Mouse (Mus musculus): Measurements from ENCODE around the gene Fzr1.

Gene Fzr1

DNA sequence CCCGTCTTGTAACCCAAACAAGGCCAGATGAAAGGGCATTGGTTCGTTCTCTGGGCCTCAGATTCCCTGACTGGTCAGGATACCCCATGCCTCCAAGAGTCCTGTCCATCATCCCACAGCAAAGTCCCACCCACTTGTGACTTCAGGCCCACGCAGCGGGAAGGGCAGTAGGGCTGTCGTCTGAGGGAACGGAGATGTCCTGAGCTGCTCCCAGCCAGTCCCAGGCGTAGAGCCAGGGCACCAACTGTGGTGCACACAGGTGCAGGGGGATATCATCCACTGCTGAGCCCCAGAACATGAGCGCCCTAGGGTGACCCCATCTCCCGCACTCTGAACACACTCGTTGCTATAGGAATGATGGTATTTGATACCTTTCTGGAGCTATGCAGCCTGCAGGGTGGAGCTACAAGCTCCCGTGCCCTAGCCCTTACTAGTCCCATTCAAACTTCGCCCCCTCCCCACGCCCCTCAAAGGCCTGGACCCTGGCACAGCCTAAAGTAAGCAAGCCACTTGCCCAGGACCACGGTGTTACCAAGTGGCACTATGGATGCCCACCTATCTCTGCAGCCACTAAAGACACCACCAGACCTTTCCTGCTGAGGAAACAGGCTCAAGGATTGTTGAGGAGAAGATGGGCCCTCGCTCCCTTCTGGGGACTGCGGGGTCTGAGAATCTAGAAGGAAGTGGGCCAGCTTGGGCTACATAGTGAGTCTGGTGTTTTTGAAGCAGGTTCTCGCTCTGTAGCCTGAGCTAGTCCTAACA, 37.4 kb upstream of the Fzr1 start:
- DNase-seq: no peak

DNA sequence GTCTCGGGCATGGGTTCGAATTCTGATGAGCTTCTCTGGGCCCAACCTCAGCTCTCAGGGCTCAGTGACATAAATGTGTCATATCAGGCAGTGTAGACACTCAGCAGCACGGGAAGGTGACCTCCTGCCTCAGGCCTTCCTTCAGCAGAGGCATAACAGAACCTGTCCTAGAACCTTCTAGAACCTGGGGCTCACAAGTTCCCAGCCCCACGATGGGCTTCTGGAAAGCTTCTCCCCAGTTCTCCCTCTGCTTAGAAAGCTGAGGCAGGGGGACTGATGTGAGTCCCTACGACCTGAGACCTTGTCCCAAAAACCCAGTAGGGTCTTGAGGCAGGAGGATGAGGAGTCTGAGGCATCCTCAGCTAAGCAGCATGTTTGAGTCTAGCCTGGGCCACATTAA, 36.8 kb upstream of the Fzr1 start:
- no peak for DNase-seq

DNA sequence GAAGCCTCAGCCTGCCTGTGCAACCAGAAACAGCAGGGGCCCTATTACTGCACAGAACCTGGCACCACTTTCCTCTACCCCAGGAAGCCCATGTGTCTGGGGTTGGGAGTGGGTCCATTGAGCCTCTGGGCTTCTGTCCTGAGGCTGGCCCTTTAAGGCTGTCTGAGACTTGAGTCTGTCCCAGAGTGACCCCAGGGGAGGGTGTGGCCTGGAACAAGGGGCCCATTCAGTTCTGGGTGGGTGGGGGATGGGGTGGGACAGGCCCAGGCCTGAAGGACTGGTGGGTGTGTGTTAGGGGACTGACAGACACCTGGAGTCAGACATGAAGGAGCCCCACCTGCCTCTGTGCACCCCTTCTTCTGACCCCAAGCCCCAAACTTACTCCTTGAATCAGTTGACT, 36.4 kb upstream of the Fzr1 start:
- DNase-seq: peak in 1 of 2 experiments; percentile 70

DNA sequence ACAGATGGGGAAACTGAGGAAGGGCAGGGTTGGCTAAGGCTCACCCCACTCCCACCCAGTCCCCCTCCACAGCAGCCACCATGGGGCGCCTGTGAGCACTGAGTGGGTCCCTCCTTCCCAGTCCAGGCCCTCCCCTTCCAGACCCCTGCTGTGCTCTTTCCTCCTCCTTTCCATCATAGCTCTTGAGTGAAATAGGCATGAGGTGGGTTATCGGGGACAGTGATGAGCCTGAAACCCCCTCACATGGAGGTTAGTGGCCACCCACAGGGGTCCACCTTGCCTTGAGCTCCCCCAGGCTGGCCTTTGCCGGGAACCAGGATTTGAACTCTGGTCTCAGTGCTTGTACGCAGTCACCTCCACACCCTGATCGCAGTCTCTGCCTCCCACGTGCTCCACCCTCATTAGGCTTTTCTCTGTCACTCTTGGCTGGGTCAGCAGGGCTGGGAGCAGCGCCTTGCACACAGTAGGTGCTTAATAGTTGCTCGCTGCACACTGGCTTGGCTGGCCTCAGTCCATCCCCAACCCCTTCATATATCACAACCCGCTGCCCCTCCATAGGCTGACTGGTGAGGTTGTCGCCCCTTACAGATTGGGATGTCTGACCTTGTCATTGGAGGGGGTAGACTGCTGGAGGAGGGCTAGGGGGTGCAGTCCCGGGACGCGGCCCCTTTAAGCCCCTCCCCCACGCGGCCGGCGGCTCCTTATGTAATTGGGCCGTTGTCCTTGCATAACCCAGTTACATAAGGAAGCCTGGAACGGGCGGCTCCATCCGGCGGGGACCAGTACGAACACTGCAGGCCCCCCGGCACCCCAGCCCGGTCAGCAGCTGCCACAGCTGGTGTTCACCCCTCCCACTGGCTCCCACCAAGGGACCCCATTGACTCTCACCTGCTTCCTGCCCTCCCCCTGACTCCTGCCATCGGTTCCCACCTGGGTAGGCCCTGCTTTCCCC, 35.3 kb upstream of the Fzr1 start:
- DNase-seq: peak; percentile 93

DNA sequence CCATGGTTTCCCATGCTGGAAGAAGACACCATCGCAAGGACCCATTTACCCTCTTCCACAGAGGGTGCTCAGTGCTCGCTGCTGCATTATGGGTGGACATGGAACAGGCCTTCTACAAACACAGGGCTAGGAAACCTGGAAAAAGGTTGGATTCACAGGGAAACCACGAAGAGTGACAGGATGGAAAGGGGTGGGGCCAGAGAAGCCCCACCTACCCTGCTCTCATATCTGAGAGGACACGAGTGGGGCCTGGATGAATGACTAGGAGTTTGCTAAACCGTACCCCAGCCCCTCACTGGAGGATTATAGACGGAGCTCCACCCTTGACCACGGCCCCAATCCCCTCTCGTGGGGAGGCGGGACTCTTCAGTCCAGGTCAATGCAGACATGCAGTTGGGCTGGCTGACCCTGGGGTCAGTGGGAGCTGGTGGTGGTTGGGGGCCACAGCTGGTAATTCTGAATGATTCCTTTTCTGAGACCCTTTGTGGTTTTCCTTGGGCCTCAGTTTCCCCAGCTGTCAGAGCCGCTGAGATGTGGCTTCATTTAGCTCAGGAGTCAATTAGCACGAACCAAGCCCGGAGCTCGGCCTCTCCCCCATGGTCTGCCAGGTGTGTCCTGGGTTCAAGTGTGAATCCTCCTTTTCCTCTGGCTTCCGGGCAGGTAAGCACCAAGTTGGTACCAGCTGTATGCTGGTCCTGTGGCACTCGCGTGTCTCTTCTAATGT, 34.4 kb upstream of the Fzr1 start:
- peak in 1 of 2 experiments; percentile 42 for DNase-seq

DNA sequence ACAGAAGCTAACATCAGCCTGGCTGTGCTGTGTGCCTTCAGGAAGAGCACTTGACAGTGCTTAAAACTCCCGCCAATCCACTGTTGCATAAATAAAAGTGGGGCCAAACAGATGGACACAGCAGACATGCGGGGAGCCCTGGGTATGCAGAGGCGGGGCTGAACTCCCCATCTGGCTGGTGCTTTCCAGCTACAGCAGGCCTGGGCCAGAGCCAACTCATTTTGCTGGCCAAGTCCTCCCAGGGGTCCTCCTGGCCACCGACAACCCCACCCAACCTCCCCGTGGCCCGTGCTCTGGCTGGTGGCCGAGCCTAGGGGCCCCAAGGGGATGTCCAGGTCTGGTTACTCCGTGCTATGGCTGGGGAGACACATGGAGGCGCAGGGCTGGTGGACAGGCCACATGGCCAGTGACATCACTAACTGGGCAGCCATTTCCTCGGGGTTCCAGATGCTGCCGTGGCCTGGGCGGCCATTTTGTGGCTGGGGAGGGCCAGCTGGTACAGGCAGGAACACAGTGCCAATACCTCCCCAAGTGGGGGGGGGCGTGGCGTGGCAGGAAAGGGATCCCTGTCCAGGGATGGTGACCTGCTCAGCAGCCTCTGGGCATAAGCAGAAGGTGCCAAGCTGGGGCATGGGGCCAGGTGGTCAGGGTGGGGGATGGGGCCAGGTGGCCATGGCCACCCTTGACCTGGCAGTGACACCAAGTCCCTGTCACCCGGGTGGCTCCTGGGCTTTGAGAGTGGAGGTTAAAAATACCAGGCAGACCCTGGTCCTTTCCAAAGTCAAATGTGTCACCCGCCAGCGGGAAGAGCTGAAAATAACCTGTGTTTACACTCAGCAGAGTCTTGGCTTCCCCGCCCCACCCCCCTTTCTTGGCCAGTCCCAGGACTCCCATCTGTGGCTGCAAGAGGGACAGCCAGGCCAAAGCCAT, 33.4 kb upstream of the Fzr1 start:
- DNase-seq: peak; percentile 86 to 90

DNA sequence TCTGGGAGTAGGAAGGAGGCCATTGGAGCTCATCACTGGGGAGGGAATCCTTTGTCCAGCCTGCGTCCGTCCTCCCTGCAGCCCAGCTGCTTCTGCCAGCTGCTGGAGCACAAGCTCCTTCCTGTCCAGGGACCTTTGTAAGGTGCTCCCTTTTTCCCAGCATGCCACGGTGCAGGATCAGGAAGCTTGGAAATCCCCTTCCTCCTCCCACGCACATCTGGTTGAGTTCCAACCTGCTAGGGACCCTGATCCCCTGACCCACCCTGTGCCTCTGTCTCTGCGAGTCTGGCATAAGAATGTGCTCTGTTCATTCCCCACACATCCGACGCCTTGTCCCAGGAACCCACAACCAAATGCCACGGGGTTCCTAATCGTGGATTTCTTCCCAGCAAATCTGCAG, 32.7 kb upstream of the Fzr1 start:
- DNase-seq: peak in 1 of 2 experiments; percentile 56

DNA sequence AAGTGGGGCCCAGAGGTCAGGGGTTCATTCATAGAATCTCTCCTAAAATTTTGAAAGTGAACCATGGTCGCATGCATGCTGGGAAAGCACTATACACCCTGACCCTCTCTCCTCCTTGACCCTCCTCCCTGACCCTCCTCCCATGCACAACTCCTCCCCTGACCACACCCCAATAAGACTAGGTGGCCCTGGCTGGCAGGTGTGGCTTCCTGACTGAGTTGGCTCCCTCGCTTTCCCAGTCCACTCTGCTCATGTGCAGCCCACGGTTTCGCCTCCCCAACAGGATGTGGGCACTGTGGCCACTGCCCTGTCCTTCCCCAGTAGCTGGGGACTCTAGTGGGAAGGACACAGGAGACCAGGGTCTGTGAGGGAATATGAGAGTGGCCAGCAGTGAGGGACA, 32.0 kb upstream of the Fzr1 start:
- peak in 1 of 2 experiments; percentile 75 for DNase-seq

DNA sequence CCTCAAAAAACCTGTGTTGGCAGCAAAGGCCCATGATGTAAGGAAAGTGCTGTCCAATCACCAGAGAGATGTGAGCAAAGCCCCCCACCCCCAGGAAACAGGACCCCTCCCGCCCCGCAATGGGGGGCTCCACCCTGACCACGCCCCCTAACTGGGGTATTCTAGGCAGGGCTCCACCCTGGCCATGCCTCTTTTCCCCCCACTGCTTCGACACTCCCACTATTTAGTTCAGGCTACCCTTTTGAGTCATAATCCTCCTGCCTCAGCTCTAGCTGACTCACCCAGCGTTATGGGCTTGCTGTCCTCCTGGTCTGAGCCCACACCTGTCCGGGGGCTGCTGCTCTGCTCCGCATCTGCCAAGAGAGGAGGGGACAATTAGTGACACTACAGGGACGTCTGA, 31.0 kb upstream of the Fzr1 start:
- no peak for DNase-seq

DNA sequence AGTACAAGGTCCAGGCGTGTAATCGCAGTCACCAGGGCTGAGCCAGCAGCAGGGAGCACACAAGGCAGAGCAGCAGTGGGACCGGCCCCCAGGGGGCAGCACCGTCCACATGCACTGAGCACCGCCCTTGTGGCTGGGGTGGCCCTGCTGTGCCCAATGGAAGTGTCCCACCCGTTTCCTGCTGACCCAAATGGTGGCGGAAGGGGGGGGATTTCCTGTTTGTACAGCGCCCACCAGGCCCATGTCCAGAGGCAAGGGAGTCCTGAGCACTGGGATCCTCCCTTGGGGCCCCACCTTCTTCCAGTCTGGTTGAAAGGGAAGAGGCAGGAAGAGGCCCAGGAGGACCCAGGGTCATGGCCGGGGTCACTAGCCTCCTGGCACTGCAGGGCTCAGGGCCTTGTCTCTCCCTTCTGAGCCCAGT, 30.6 kb upstream of the Fzr1 start:
- DNase-seq: peak; percentile 91

DNA sequence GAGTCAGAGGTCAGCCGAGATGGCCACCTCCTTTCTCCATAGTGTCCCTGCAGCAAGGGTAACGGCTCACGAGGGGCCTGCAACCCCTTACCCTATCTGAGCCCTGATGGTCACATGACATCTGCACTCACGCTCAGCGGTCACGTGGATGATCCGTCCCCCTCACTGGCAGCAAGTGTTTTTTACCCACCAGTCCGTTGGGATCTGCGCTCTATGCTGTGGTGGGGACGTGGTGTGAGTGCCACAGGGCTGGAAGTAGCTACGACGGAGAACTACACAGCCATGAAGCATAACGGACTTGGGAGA, 30.1 kb upstream of the Fzr1 start:
- no peak for DNase-seq

DNA sequence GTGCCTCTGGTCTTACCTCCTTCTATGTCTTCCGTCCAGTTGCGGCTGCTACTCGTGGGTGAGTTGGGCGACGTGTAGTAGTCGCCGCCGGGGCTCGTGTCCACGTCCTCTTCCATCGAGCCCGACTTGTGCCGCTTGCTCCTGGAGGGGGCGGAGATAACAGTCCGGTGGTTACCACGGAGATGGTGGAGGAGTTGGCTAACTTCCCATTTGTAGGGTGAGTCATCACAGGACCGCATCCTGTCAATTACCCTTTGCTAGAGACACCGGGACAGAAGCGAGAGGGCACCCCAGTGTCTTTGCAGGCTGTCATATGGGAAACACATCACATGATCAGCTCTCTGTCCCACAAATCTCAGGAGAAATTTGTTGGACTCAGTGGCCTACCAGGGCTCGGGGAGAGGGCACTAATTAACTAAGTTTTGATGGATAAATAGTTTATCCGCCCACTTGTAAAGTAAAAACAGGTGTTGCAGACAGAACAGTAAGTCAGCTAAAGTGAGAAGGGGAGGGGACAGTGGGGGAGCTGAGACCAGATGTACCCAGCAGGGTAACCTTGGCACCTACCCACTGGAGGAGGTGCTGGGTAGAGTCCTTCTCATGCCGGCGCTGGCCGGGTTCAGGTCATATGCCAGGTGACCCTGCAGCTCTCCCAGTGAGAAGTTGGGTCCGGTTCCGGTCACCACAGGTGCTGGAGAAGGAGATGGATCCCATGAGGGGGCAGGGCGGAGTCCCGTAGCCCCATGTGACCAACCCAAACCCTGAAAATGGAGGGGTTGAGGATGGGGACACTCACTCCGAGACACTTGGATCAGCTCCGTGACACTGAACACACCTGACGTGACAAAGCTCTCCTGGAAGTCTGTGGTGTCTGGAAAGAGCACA, 29.5 kb upstream of the Fzr1 start:
- peak; percentile 89 to 92 for DNase-seq

DNA sequence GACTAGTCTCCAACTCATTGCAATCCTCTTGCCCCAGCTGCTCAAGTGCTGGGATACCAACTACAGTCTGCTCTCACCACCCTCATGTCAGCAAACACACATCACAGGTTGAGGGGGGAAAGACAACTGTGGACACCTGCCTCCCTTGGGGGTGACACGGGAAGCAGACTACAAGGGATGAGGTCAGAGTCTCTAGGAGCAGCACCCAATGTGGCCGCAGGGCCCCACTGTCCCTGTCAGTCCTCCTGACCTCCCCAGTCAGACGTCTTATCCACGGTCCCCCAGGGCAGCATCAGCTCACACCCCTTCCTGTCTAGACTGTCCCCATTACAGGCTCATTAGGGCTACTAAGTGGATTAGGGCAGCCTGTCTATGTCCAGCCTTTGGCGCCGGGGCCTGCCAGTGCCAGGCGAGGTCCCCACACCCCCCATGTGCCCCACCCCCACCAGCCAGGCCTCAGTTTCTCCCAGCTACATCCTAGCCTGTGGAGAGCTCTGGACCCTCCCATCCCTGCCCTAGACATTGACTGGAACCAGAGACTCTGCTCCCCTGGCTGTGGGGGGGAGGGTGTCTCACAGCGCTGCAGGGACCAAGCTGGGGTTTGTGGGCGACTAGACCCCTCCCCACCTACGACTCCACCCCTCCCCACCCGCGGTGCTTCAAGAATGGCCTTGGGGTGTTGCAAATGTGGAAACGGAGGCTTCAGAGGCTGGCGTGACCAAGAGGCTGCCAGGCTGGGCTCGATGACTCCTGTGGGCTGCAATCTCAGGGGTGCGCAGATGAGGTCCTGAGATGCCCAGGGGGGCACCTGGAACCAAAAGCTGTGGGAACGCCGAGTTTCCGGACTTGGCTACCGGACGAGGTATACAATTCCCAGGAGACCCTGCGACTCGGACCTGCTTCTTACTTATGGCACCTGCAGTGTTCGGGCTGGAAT, 28.5 kb upstream of the Fzr1 start:
- no peak for DNase-seq

DNA sequence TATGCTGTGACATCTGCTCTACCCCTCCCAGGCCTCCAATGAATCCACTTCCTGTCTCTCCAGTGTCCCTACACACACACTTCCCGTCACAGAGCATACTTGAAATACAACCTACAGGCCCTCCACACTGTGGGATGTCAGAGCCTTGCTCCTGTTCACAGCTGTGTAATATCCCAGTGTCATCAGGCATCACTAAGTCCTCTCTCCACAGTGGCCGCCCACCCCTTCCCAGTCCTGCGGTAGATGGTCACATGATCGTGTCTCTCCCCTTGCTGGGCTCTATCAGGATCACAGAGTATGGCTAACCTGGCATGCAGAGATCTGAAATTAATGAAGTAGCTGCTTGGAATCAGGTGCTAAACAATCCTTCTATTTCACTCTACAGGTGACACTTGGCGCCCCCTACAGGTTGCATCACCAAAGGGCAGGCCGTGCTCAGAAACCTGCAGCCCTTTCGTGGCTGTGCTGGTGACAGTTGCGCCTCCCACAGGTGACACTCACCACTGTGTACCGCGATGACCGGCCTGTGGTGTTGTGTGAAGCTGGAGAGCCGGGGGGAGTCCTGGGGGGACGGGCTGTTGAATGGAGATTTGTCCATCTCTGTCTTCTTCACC, 27.4 kb upstream of the Fzr1 start:
- DNase-seq: peak in 1 of 2 experiments; percentile 77

DNA sequence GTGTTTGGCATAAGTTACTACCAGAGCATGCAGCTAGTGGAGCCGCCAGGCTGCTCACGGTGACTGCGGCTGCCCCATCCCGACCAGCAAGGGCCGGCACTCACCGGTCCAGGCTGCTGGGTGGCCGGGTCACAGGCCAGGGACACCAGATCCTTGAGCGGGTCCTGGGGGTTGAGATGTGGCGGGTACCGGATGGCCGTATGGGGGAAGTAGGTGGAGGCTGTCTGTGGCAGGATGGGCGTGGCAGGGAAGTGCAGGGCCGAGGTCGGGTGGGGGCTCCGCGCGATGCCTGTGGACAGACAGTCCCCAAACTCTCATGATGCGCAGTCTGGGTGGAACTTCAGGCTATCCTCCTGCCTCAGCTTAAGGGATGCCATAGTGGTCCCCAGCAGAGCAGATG, 26.4 kb upstream of the Fzr1 start:
- DNase-seq: no peak

DNA sequence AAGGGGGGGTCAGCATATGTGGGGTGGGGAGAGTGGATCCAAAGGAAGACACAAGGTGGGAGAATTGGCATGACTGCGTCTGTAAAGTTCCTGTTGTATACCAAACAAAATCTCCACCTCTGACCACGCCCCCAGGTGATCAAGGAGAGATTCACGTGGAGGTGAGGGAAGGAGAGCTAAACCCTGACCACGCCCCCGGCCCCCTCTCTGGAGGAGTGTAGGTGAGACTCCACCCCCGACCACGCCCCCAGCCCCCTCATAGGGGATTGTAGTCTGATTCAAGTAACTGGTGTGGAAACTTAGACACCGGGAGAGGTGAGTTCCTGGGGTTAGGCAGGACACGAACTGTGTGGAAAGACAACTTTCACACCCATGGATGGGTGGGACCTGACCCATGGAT, 25.8 kb upstream of the Fzr1 start:
- DNase-seq: no peak

DNA sequence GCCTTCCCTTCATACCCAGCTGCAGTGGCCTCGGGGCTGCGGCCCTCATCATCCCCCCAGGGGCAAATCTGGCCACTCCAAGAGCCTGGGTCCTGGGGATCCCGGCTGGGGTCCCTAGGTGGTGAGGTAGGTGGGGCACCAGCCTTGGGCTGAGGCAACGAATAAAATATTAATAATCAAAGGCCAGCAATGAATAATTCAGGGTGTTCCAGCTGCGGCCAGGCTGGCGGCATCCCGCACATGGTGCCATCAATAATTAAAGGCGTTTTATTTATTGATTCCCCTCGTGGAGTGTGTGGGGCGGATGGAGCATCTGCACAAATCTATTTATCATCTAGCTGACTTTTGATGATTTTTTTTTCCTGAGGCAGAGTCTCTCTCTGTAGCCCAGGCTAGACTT, 25.2 kb upstream of the Fzr1 start:
- no peak for DNase-seq

DNA sequence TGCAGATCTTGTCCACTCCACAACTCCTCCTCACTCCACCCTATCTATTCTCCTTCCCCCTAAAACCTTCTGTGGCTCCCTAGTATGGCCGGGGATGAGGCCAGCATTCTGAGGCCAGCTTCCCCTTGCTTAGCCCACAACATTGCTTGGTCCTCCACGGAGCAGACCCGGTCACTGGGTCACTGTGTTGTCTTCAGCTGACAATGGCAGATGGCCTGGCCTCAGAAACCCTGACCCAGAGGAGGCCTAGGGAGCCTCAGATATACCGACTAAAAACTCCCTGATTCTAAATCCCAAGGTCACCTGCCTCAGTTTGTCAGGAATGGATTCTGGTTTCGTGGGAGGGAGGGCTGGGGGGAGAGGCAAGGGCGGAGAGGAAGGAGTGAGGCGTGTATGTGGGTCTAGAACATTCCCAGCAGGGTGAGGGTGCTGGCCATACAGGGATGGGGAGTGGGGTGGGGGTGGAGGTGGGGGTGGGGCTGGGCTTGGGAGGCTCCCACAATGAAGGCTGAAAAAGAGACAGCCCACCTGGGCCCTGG, 24.0 kb upstream of the Fzr1 start:
- no peak for DNase-seq

DNA sequence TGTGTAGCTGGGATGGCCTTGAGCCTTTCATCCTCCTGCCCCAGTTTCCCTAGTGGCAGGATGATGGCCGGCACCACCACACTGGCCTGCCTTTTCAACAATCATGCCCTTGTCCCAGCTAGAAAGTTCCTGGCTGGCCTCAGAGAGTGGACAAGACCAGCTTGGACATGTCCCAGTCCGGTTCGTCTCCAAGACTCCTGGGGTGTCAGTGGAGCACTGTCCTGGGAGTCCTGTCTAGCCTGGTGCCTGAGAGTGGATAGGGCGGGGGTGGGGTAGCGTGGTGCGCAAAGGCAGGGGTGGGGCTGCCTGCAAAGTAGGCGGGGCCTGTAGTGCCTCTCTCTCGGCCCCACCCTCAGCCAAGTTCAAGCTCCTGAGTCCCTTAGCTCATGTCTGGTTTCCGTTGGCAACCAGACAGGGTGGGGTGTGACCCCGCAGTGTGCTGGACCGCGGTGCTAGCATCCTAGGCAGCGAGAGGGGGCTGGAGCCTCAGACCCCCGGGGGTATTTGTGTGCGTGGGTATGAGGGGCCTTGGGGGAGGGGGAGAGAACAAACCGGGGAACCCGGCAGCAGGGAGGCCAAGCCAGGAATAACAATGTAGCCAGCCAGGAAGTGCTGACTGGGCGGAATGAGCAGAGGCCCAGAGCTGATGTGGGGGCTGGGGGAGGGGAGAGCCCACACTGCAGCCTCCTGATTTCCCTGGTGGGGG, 23.4 kb upstream of the Fzr1 start:
- peak; percentile 67 to 68 for DNase-seq

All from kidney, adult 8-10 months (tissue).